Comparison of ENCODE assay signal across 29 mouse cellular contexts in genomic region chr2:52818944-52819343, GRCm38 (mm10). TPM values are rescaled to one million over a fixed set of nuclear protein-coding genes. Genes with fewer than 3 reads are reported as not detected.
DNase-seq lines count a peak whose midpoint lies in the region; ATAC-seq lines count a peak whose summit lies in the region.
"Had no signal": no experiment of that assay in that cellular context is flagged by ENCODE, and none has a peak within 500 bp of the region (broad histone marks: within the 10 kb centered on the region; RNA-seq: fewer than 3 reads in every experiment).

No protein-coding gene starts in this region.

- no peaks in the 10 kb centered on the region for H3K9me3 ChIP-seq in midbrain, embryonic 13.5 days
- H3K9me3 ChIP-seq: forebrain, embryonic 12.5 days; heart, embryonic 13.5 days; hindbrain, embryonic 10.5 days; hindbrain, embryonic 15.5 days; liver, embryonic 15.5 days had no signal

- H3K36me3 ChIP-seq in midbrain, embryonic 13.5 days = no peaks in the 10 kb centered on the region
- H3K36me3 ChIP-seq: forebrain, embryonic 12.5 days; heart, embryonic 13.5 days; hindbrain, embryonic 10.5 days; hindbrain, embryonic 15.5 days; limb, embryonic 12.5 days; liver, embryonic 15.5 days had no signal

- 87% methylated on average over 4 of the region's 4 CpGs for WGBS in midbrain, embryonic 13.5 days

- H3K27me3 ChIP-seq in midbrain, embryonic 13.5 days = no peaks in the 10 kb centered on the region
- H3K27me3 ChIP-seq: forebrain, embryonic 12.5 days; heart, embryonic 13.5 days; hindbrain, embryonic 15.5 days; limb, embryonic 12.5 days; liver, embryonic 15.5 days had no signal

- peak; percentile 35 for DNase-seq in heart, adult 11 months
- no peak for DNase-seq in heart, postnatal 4 days
- DNase-seq in right cerebral cortex, adult 18-20 months = peak; percentile 28
- DNase-seq in right cerebral cortex, postnatal 4 days = no peak
- DNase-seq in right cerebral cortex, postnatal 25 days = peak; percentile 8
- DNase-seq: adrenal gland, postnatal 10 days; cerebellum, adult 11-12 months; cerebellum, adult 9-11 months; heart, postnatal 10 days; kidney, adult 11 months; kidney, postnatal 14 days; lung, postnatal 10 days; thymus, adult 2 months; thymus, postnatal 36 days had no signal

- H3K4me2 ChIP-seq in midbrain, embryonic 13.5 days (replicated peaks) = no peak overlapping the region
- H3K4me2 ChIP-seq: forebrain, embryonic 12.5 days; heart, embryonic 13.5 days; hindbrain, embryonic 15.5 days; limb, embryonic 12.5 days; liver, embryonic 15.5 days had no signal

- H3K4me1 ChIP-seq in midbrain, embryonic 13.5 days (replicated peaks) = no peaks in the 10 kb centered on the region
- H3K4me1 ChIP-seq: forebrain, embryonic 12.5 days; heart, embryonic 13.5 days; hindbrain, embryonic 10.5 days; hindbrain, embryonic 15.5 days; limb, embryonic 12.5 days; liver, embryonic 15.5 days had no signal

- ATAC-seq in midbrain, embryonic 13.5 days = no peak
- no peak for ATAC-seq in megakaryocyte progenitor cell, adult 5-6 weeks (replicated peaks; ENCODE audit: poor library complexity)
- ATAC-seq: inflammation-experienced regulatory T-cells, adult 6 months; midbrain, embryonic 16.5 days; Patski had no signal

- no peak overlapping the region for H3K9ac ChIP-seq in midbrain, embryonic 13.5 days (replicated peaks)
- H3K9ac ChIP-seq: forebrain, embryonic 12.5 days; heart, embryonic 13.5 days; hindbrain, embryonic 15.5 days; limb, embryonic 12.5 days; liver, embryonic 15.5 days had no signal

- no peak overlapping the region for H3K4me3 ChIP-seq in midbrain, embryonic 13.5 days (replicated peaks)
- H3K4me3 ChIP-seq: erythroblast, embryonic 14.5 days; forebrain, embryonic 12.5 days; heart, embryonic 13.5 days; hindbrain, embryonic 10.5 days; hindbrain, embryonic 15.5 days; limb, embryonic 12.5 days; liver, embryonic 15.5 days had no signal

- no peak overlapping the region for H3K27ac ChIP-seq in midbrain, embryonic 13.5 days
- H3K27ac ChIP-seq: forebrain, embryonic 12.5 days; heart, embryonic 13.5 days; hindbrain, embryonic 10.5 days; hindbrain, embryonic 15.5 days; limb, embryonic 12.5 days; liver, embryonic 15.5 days; macrophage; stomach, postnatal 0 days had no signal

RNA-seq across cellular contexts. Expression of gene Fmnl2, which starts 38.7 kb away (rescaled TPM):
- 1 to 10 TPM; 6.1 to 6.3 TPM for total RNA-seq in heart, postnatal 4 days (2021)
- polyA plus RNA-seq in midbrain, embryonic 13.5 days (2015; fragmentation: Nextera tagmentation; extraction: Ambion mirVana) = 13.2 TPM in 2 replicates
- 6.9 and 7.5 TPM in 2 replicates for total RNA-seq in megakaryocyte progenitor cell, adult 5-6 weeks (2015)
- 3.1 and 3.3 TPM in 2 replicates for total RNA-seq in megakaryocyte progenitor cell, adult 5-6 weeks (2017)
- total RNA-seq: MEL had no signal
- polyA plus RNA-seq: erythroblast, embryonic 14.5 days had no signal

Comparison
In these comparisons a context has a peak if more than half of its experiments do, and no peak if none do; other contexts are left out.
1. DNase-seq: peak in heart, adult 11 months (single experiment), right cerebral cortex, adult 18-20 months (single experiment) and right cerebral cortex, postnatal 25 days (single experiment); none in heart, postnatal 4 days (single experiment) and right cerebral cortex, postnatal 4 days (single experiment).